Mouse (Mus musculus): ENCODE data around the gene Pde4d.
A peak's percentile ranks its signal among the peaks of the same experiment; 100 is the strongest.

Gene Pde4d

GRCm38 (mm10) chr13:109239296-109239695 is 789.5 kb downstream of the Pde4d start:
- DNase-seq (ENCODE audit: low spot score) = no peak

GRCm38 (mm10) chr13:109242456-109243050 is 792.8 kb downstream of the Pde4d start:
- DNase-seq (ENCODE audit: low spot score) = no peak

- DNase-seq (ENCODE audit: low spot score) = no peak
Measured at GRCm38 (mm10) chr13:109243160-109243559, 793.4 kb downstream of the Pde4d start.

- no peak for DNase-seq (ENCODE audit: low spot score)
Measured at GRCm38 (mm10) chr13:109247061-109247460, 797.3 kb downstream of the Pde4d start.

- DNase-seq (ENCODE audit: low spot score) = no peak
Measured at GRCm38 (mm10) chr13:109249315-109249714, 799.6 kb downstream of the Pde4d start.

- no peak for DNase-seq (ENCODE audit: low spot score)
Measured at GRCm38 (mm10) chr13:109255634-109256033, 805.9 kb downstream of the Pde4d start.

- peak; percentile 91 for DNase-seq (ENCODE audit: low spot score)
Measured at GRCm38 (mm10) chr13:109260220-109260795, 810.6 kb downstream of the Pde4d start.

GRCm38 (mm10) chr13:109260796-109261516 is 811.2 kb downstream of the Pde4d start:
- peak; percentile 56 for DNase-seq (ENCODE audit: low spot score)

GRCm38 (mm10) chr13:109261642-109262220 is 812.0 kb downstream of the Pde4d start:
- DNase-seq (ENCODE audit: low spot score) = peak; percentile 26

GRCm38 (mm10) chr13:109262501-109262900 is 812.8 kb downstream of the Pde4d start:
- DNase-seq (ENCODE audit: low spot score) = no peak

GRCm38 (mm10) chr13:109263833-109264232 is 814.1 kb downstream of the Pde4d start:
- no peak for DNase-seq (ENCODE audit: low spot score)

- peak; percentile 63 for DNase-seq (ENCODE audit: low spot score)
Measured at GRCm38 (mm10) chr13:109268253-109268652, 818.5 kb downstream of the Pde4d start.

- DNase-seq (ENCODE audit: low spot score) = no peak
Measured at GRCm38 (mm10) chr13:109268659-109269322, 819.0 kb downstream of the Pde4d start.

GRCm38 (mm10) chr13:109274869-109275268 is 825.1 kb downstream of the Pde4d start:
- DNase-seq (ENCODE audit: low spot score) = no peak

GRCm38 (mm10) chr13:109277792-109278191 is 828.0 kb downstream of the Pde4d start:
- DNase-seq (ENCODE audit: low spot score) = no peak

GRCm38 (mm10) chr13:109278504-109278912 is 828.8 kb downstream of the Pde4d start:
- DNase-seq (ENCODE audit: low spot score) = peak; percentile 21

GRCm38 (mm10) chr13:109279211-109279610 is 829.5 kb downstream of the Pde4d start:
- no peak for DNase-seq (ENCODE audit: low spot score)

- DNase-seq (ENCODE audit: low spot score) = no peak
Measured at GRCm38 (mm10) chr13:109280433-109280832, 830.7 kb downstream of the Pde4d start.

- no peak for DNase-seq (ENCODE audit: low spot score)
Measured at GRCm38 (mm10) chr13:109287465-109287864, 837.7 kb downstream of the Pde4d start.

- DNase-seq (ENCODE audit: low spot score) = peak; percentile 35
Measured at GRCm38 (mm10) chr13:109290922-109291321, 841.2 kb downstream of the Pde4d start.

- DNase-seq (ENCODE audit: low spot score) = peak; percentile 58
Measured at GRCm38 (mm10) chr13:109293011-109293410, 843.3 kb downstream of the Pde4d start.

GRCm38 (mm10) chr13:109296347-109297037 is 846.7 kb downstream of the Pde4d start:
- DNase-seq (ENCODE audit: low spot score) = no peak
